Mouse (Mus musculus) lung, adult 2 months (tissue): ENCODE results near the gene Pcgf1. TPM values are rescaled to one million over a fixed set of nuclear protein-coding genes. Genes with fewer than 3 reads are reported as not detected.
A peak's percentile ranks its signal among the peaks of the same experiment; 100 is the strongest.

Experiments used
- DNase-seq: peaks from one replicate; pipeline ENCODE4 v3.0.0; 2022
- H3K4me1 ChIP-seq: fragments of 200-500 bp; 2 replicates; pipeline ENCODE4 v1.6.1; 2011; ENCODE audit warnings: low read length; ENCODE audit not compliant: control insufficient read depth, insufficient read depth
- H3K4me3 ChIP-seq: fragments of 200-500 bp; replicated peaks from 2 replicates; pipeline ENCODE3; 2011; ENCODE audit warnings: low read depth, mild to moderate bottlenecking, control low read depth, low read length; ENCODE audit errors: extremely low read depth
- CTCF ChIP-seq: fragments of 200-500 bp; IDR thresholded peaks from 2 replicates; pipeline ENCODE4 v1.5.1; 2011; ENCODE audit warnings: mild to moderate bottlenecking, low read length, control low read depth; ENCODE audit not compliant: insufficient read depth
- POLR2A ChIP-seq: fragments of 200-500 bp; IDR thresholded peaks from 2 replicates; pipeline ENCODE4 v1.6.1; 2011; ENCODE audit warnings: low read depth, mild to moderate bottlenecking, control low read depth, low read length, borderline replicate concordance; ENCODE audit errors: extremely low read depth
- WGBS: fragments of 180-500 bp; shearing (Covaris S2); methylation state at CpG from one replicate; pipeline ENCODE4 v1.1.7; 2018; 5-methylcytosine and 5-hydroxymethylcytosine counted together
- polyA plus RNA-seq: library from polyadenylated mRNA; depleted of rRNA; stranded (reverse); fragments of >200 nt; gene quantifications from 2 replicates; pipeline ENCODE4 v1.2.3, GENCODE M21; 2012

The Pcgf1 gene
- polyA plus RNA-seq, 1 experiment: 18.5 TPM

DNA sequence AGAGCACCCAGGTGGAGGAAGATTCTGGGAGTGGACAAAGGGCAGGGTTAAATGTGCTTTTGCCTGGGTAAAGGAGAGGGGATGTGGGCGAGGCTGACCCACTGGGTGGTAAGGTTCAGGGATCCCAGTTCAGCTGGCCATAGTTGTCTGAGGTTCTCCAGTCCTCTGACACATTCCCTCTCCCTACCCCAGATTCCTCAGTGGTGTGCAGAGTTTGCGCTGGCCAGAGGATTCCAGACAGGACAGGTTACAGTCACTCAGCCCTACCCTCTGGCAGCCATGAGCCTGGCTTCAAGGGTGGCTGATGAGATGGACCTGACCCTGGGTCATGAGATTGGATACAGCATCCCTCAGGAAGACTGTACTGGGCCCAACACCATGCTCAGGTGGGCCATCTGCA lies 18.9 kb upstream of the Pcgf1 start:
- WGBS: 78% methylated on average over 2 of the region's 2 CpGs
- no peak for TF ChIP-seq CTCF
- no peak for TF ChIP-seq POLR2A
- no peak for DNase-seq
- Histone ChIP-seq H3K4me1 (peaks cover 5% of the 10 kb centered on the region), H3K4me3 (no peak overlapping the region)

DNA sequence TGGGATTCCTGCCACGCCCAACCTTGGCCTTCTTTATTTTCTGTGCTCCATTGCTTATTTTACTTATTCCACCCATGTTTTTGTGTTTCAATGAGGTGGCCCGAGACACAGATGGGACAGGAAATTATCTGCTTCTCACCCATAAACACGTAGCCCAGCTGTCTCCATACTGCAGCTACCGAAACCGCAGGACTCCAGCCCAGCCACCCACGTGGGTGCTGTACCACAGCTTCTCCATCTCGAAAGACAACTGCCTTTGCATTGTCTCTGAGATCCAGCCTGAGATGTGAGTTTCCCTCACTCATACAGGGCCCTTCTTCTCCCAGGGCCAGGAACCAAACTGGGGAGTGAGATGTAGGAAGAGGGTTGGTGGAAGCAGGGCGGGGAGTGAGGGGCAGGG lies 11.7 kb upstream of the Pcgf1 start:
- Histone ChIP-seq H3K4me3 (no peak overlapping the region), H3K4me1 (peaks cover 12% of the 10 kb centered on the region; the same call in 1 of the 2 replicates)
- 45% methylated on average over 8 of the region's 8 CpGs for WGBS
- DNase-seq: no peak
- no peak for TF ChIP-seq POLR2A
- no peak for TF ChIP-seq CTCF

DNA sequence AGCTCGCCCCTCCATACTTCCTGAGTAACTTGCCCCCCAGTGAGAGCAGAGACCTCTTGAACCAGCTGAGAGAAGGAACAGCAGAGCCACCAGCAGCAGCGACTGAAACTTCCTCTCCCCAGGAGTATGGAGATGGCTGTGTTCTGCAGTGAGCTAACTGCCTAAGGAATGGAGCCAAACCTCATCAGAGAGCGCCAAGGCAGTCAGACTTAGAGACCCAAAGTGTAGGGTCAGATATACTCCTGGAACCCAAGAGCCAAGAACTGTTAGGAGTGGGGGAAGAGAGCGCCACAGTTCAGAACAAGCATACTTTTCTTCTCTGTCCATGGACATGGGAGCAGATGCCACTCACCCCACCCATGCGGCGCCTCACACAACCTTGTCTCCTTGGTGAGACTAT lies 11.2 kb upstream of the Pcgf1 start:
- Histone ChIP-seq H3K4me3 (no peak overlapping the region), H3K4me1 (peaks cover 12% of the 10 kb centered on the region; the same call in 1 of the 2 replicates)
- WGBS: 44% methylated on average over 6 of the region's 6 CpGs
- TF ChIP-seq POLR2A (no peak), CTCF (no peak)
- DNase-seq: no peak

DNA sequence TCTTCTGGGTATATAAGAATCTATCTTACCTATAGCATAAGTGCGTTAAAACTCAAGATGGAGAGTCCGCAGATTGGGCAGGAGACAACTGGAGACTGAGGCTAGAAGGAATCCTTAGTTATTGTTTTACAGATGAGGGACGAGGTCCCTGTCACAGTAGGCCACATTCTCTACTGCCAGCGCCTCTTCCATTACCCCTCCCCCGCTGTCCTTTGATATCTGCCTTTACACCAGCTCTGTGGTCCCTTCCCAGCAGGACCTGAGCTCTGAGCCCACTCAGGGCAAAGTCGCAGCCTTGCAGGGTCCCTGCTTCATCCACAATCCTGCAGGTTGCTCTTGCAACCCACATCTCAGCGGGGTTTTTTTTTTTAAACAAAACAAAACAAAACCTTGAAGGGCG lies 9.4 kb upstream of the Pcgf1 start:
- Histone ChIP-seq H3K4me3 (no peak overlapping the region), H3K4me1 (peaks cover 12% of the 10 kb centered on the region; the same call in 1 of the 2 replicates)
- TF ChIP-seq CTCF (no peak), POLR2A (no peak)
- DNase-seq: no peak
- 32% methylated on average over 8 of the region's 8 CpGs for WGBS

DNA sequence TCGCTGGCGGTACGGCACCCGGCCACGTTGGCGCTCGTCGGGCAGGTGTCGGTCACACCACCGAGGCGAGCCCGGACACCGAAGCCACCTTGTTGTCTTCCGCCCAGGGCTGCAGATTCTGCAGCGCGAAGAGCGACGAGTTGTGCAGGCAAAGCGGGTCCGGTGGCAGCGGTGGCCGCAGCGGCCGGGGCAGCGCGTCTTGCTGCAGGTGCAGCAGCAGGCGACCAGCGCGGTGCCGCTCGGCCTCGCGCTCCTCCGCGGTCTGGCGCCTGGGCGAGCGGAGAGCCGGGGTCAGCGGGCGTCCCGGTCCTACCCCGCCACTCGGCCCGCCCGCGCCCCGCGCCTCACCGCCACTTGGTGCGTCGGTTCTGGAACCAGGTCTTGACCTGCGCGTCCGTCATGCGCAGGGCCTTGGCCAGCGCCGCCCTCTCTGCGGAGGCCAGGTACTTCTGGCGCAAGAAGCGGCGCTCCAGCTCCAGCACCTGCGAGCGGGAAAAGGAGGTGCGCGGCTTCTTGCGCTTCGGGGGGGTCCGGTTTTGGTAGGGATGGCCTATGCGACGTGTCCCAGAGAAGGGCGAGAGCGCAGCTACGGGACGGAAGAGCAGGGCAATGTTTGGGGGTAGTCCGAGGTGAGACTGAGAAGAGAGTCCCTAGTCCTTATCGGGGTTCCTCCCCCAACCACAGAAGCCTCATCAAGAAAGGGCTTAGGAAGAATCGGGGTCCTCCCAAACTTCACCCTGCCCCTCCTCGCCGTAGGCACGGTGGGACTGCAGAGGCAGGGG lies 8.8 kb upstream of the Pcgf1 start:
- TF ChIP-seq POLR2A (no peak), CTCF (no peak)
- DNase-seq: peak; percentile 45
- no peak overlapping the region for H3K4me3 ChIP-seq
- WGBS: 2% methylated on average over 81 of the region's 81 CpGs
- peaks cover 12% of the 10 kb centered on the region; the same call in 1 of the 2 replicates for H3K4me1 ChIP-seq

DNA sequence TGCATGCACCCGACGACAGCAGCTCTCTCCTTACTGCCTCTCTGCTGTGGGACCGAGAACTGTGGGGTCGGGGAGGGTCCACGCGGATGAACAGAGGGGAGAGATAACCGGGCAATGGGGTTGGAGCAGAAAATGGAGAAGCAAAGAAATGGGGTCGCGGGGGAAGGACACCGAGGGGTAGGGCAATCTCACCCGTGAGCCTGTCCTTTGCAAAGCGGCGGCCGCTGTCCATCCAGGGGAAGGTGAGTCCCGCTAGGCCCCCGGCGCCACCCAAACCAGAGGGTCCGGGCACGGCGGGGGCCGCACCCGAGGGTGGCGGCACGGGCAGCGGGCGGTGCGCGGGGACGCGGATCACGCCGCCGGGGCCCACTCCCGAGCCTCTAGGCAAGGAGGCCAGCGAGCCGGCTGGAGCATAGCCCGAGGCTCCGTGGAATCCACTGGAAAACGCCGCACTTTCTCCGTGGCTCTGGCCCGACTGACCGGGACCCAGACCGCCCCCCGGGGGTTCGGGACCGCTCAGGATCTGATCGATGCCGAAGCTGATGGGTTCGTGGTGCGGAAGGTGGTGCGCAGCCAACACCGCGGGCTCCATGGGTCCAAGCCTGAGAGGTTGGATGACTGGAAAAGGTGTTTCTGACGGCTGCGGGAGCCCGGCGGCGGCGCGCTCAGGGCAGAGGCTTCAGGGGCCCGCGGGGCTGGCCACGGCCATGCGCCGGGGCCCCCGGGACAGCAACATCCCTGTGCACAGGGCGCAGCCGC lies 8.0 kb upstream of the Pcgf1 start:
- peak; percentile 30 for DNase-seq
- Histone ChIP-seq H3K4me3 (no peak overlapping the region), H3K4me1 (peaks cover 12% of the 10 kb centered on the region; the same call in 1 of the 2 replicates)
- TF ChIP-seq CTCF (no peak), POLR2A (no peak)
- 3% methylated on average over 68 of the region's 69 CpGs for WGBS

DNA sequence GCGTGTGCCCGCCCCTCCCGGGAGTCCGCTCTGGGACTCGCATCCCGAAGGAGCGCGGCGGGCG lies 7.6 kb upstream of the Pcgf1 start, which contains the start of gene Tlx2:
TSS of gene Tlx2 (minus strand) at position 47 of the 64 bp plus-strand sequence.
- no peak for DNase-seq
- TF ChIP-seq POLR2A: no peak
- TF ChIP-seq CTCF: no peak
- 0% methylated on average over 10 of the region's 10 CpGs for WGBS
- H3K4me1 ChIP-seq: peaks cover 12% of the 10 kb centered on the region; the same call in 1 of the 2 replicates
- H3K4me3 ChIP-seq: no peak within 1 kb of the TSS

DNA sequence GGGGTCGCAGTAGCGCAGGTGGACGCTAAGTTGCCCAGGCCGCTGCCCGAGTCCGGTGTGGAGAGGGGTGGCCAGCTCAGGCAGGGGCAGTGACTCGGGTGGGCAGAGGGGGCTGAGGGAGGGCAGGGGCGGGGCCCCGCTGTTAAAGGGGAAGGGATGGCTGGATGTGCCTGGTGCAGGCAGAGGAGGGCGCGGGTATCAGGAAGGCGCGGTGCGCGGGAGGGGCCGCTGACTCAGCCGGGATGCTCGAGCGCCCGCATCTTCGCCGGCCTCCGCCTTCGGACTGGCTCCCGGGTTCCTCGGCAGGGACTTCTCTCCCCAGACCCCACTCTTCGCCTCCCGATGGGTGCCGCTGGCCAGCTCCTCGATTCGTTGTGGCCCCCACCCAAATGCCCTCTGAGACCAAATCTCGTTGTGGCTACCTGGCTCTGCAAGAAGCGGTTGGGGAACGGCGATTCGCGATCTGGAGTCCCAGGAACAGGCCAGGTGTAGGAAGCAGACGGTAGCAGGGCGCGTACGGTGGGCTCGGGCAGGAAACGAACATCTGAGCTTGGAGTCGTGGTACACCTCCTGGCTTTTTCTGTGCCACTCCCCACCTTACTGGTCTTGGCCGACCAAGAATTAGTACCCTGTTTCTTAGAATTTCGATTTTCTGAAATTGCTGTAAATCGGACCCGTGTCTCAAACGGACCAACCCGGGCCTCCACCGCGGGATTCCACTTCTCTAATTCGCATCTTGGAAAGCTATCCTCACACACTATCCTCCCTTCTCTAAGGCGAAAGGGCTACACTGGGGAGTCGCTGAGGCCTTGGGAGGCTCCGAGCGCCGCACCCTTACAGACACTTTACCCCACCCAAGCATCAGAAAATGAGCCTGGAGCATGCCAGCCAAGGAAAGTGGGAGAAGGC lies 7.1 kb upstream of the Pcgf1 start:
- Histone ChIP-seq H3K4me1 (peaks cover 12% of the 10 kb centered on the region; the same call in 1 of the 2 replicates), H3K4me3 (no peak overlapping the region)
- DNase-seq: peak; percentile 47
- no peak for TF ChIP-seq CTCF
- TF ChIP-seq POLR2A: no peak
- 3% methylated on average over 58 of the region's 58 CpGs for WGBS

DNA sequence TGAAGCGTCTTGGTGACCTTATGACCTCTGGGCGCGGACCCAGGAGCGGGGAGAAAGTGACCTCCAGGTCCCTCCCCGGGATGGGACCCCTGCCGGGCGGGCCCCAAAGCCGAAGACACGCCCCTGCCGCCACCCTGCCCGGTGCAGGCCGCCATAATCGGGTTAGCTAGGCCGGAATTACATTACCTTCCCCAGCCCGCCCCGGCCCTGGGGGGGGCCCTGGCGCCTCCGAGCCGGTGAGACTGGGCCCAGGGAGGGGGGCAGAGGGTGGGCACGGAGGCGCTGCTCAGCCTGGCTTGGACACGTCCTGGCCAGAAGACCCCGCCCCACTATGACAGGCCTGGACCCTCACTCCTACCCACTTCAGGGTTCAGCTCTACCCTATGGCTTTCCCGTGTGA lies 6.4 kb upstream of the Pcgf1 start:
- no peak for DNase-seq
- peaks cover 12% of the 10 kb centered on the region; the same call in 1 of the 2 replicates for H3K4me1 ChIP-seq
- no peak for TF ChIP-seq POLR2A
- TF ChIP-seq CTCF: no peak
- 4% methylated on average over 24 of the region's 24 CpGs for WGBS
- H3K4me3 ChIP-seq: no peak overlapping the region
